Mouse (Mus musculus): ENCODE data around the gene Sesn2. TPM values are rescaled to one million over a fixed set of nuclear protein-coding genes. Genes with fewer than 3 reads are reported as not detected.

Gene Sesn2
- polyA plus RNA-seq (2015; fragmentation: Nextera tagmentation; extraction: Ambion mirVana) = 9.6 and 12.0 TPM in 2 replicates

GRCm38 (mm10) chr4:132510352-132510798 is at the start of gene Sesn2:
Sesn2 (minus strand) TSS chr4:132510501.

GRCm38 (mm10) chr4:132535406-132536121 is 25.3 kb upstream of the Sesn2 start, which contains the start of gene Dnajc8:
Dnajc8 (plus strand) TSS chr4:132535550.

GRCm38 (mm10) chr4:132532981-132533916 is 22.9 kb upstream of the Sesn2 start, which contains the start of gene Atpif1:
Atpif1 (minus strand) TSS chr4:132533659.

GRCm38 (mm10) chr4:132463430-132464254 is 46.7 kb downstream of the Sesn2 start, which contains the start of gene Med18:
Med18 (minus strand) TSS chr4:132463921.

Other genes starting within 250 kb of the Sesn2 start
- gene Gmeb1, start 248.9 kb downstream of the Sesn2 start, polyA plus RNA-seq (2015; fragmentation: Nextera tagmentation; extraction: Ambion mirVana) = 14.2 and 15.8 TPM in 2 replicates
- gene Taf12, start 236.1 kb downstream of the Sesn2 start, polyA plus RNA-seq (2015; fragmentation: Nextera tagmentation; extraction: Ambion mirVana) = 23.6 and 28.1 TPM in 2 replicates
- gene Rab42, start 207.1 kb downstream of the Sesn2 start, polyA plus RNA-seq (2015; fragmentation: Nextera tagmentation; extraction: Ambion mirVana) = 2.1 and 2.6 TPM in 2 replicates
- 55.9 and 58.2 TPM in 2 replicates for gene Trnau1ap, start 181.0 kb downstream of the Sesn2 start, polyA plus RNA-seq (2015; fragmentation: Nextera tagmentation; extraction: Ambion mirVana)
- 22.0 and 23.5 TPM in 2 replicates for gene Rcc1, start 156.9 kb downstream of the Sesn2 start, polyA plus RNA-seq (2015; fragmentation: Nextera tagmentation; extraction: Ambion mirVana)
- 15.4 and 20.3 TPM in 2 replicates for gene Phactr4, start 88.0 kb downstream of the Sesn2 start, polyA plus RNA-seq (2015; fragmentation: Nextera tagmentation; extraction: Ambion mirVana)
- gene Med18, start 46.6 kb downstream of the Sesn2 start, polyA plus RNA-seq (2015; fragmentation: Nextera tagmentation; extraction: Ambion mirVana) = 9.1 and 13.3 TPM in 2 replicates
- 1,006 and 1,016 TPM in 2 replicates for gene Atpif1, start 23.2 kb upstream of the Sesn2 start, polyA plus RNA-seq (2015; fragmentation: Nextera tagmentation; extraction: Ambion mirVana)
- gene Dnajc8, start 25.0 kb upstream of the Sesn2 start, polyA plus RNA-seq (2015; fragmentation: Nextera tagmentation; extraction: Ambion mirVana) = 106 and 120 TPM in 2 replicates
- 2.3 and 3.9 TPM in 2 replicates for gene Ptafr, start 53.6 kb upstream of the Sesn2 start, polyA plus RNA-seq (2015; fragmentation: Nextera tagmentation; extraction: Ambion mirVana)
- 10.7 and 11.8 TPM in 2 replicates for gene Eya3, start 128.5 kb upstream of the Sesn2 start, polyA plus RNA-seq (2015; fragmentation: Nextera tagmentation; extraction: Ambion mirVana)
- gene Xkr8, start 222.0 kb upstream of the Sesn2 start, polyA plus RNA-seq (2015; fragmentation: Nextera tagmentation; extraction: Ambion mirVana) = 1.3 and 2.1 TPM in 2 replicates
- 15.3 and 17.7 TPM in 2 replicates for gene Smpdl3b, start 246.8 kb upstream of the Sesn2 start, polyA plus RNA-seq (2015; fragmentation: Nextera tagmentation; extraction: Ambion mirVana)

Data from urinary bladder, postnatal 0 days (tissue).